Mouse (Mus musculus) embryonic facial prominence, embryonic 11.5 days (tissue): Measurements from ENCODE around the gene Tpmt. TPM values are rescaled to one million over a fixed set of nuclear protein-coding genes. Genes with fewer than 3 reads are reported as not detected.

ENCODE experiments used
- ATAC-seq: fragments of 200-750 bp; cut with Nextera tagmentation; replicated peaks from 2 replicates; pipeline ENCODE4 v1.8.0; 2017; ENCODE audit warnings: low read depth; ENCODE audit not compliant: insufficient number of reproducible peaks, low FRiP score, low TSS enrichment
- DNase-seq: peaks from one replicate; pipeline ENCODE4 v3.0.0-alpha.2; 2015; ENCODE audit warnings: low spot score
- H3K27ac ChIP-seq: fragments of 300-500 bp; sonication (generic); replicated peaks from 2 replicates; pipeline ENCODE4 v1.5.1; 2014; ENCODE audit warnings: mild to moderate bottlenecking, low read depth, low read length, control low read depth
- H3K27me3 ChIP-seq: fragments of 300-500 bp; sonication (generic); 2 replicates; pipeline ENCODE4 v1.6.1; 2014; ENCODE audit warnings: mild to moderate bottlenecking, low read length, moderate library complexity, mixed read lengths; ENCODE audit not compliant: control insufficient read depth, insufficient read depth
- H3K36me3 ChIP-seq: fragments of 300-500 bp; sonication (generic); replicated peaks from 2 replicates; pipeline ENCODE4 v1.6.1; 2014; ENCODE audit warnings: low read depth, mild to moderate bottlenecking, low read length, moderate library complexity, mixed read lengths; ENCODE audit not compliant: control insufficient read depth, insufficient read depth
- H3K4me1 ChIP-seq: fragments of 300-500 bp; sonication (generic); 2 replicates; pipeline ENCODE4 v1.6.1; 2014; ENCODE audit warnings: low read length, mixed read lengths; ENCODE audit not compliant: control insufficient read depth, insufficient read depth
- H3K4me2 ChIP-seq: fragments of 300-500 bp; sonication (generic); 2 replicates; pipeline ENCODE4 v1.6.1; 2014; ENCODE audit warnings: low read depth, mild to moderate bottlenecking, control low read depth, low read length, moderate library complexity
- H3K4me3 ChIP-seq: fragments of 300-500 bp; sonication (generic); 2 replicates; pipeline ENCODE4 v1.5.1; 2014; ENCODE audit warnings: low read depth, low read length, control low read depth
- H3K9ac ChIP-seq: fragments of 300-500 bp; sonication (generic); replicated peaks from 2 replicates; pipeline ENCODE4 v1.6.1; 2014; ENCODE audit warnings: mild to moderate bottlenecking, control low read depth, low read length
- H3K9me3 ChIP-seq: fragments of 300-500 bp; sonication (generic); replicated peaks from 2 replicates; pipeline ENCODE4 v1.6.1; 2016; ENCODE audit warnings: mild to moderate bottlenecking, low read length, inconsistent platforms, mixed read lengths; ENCODE audit not compliant: control insufficient read depth
- WGBS: fragments of 180-500 bp; shearing (Covaris S2); extraction: QIAGEN DNeasy Blood & Tissue Kit; methylation state at CpG from one replicate; pipeline ENCODE4 v1.1.7; 2014; 5-methylcytosine and 5-hydroxymethylcytosine counted together
- polyA plus RNA-seq: library from polyadenylated mRNA; unstranded; fragments of >200 nt; fragmentation: Nextera tagmentation; extraction: Ambion mirVana; gene quantifications from 2 replicates; pipeline ENCODE4 v1.2.1, GENCODE M21; 2014

The Tpmt gene
- polyA plus RNA-seq, 1 experiment from 2014 or later, result 32.2 TPM

DNA sequence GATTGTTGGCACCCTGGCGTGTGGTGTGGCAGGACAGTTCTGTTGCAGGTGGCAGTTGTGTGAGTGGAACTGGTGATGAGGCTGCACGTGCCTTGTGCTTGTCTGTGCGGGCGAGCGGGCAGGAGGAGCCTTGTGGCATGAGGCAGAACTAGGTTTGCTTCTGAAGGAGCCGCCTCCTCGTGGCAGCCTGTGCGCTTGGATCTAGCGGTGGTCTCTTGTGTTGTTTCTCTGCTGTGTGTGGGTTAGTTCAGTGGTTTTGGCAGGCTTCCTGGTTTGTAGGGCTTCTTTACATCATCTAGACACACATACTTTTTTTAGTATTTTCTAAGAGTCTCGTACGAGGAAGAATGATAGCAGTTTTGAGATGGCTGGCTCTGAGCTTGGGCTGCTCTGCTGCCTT is 11.6 kb upstream of the Tpmt start:
- 90% methylated on average over 11 of the region's 11 CpGs for WGBS
- no peak overlapping the region for H3K4me2 ChIP-seq
- no peaks in the 10 kb centered on the region for H3K4me1 ChIP-seq
- H3K27me3 ChIP-seq, result no peaks in the 10 kb centered on the region
- no peak for DNase-seq
- H3K36me3 ChIP-seq, result no peaks in the 10 kb centered on the region; the same call in 1 of the 2 replicates
- no peak overlapping the region for H3K4me3 ChIP-seq
- no peaks in the 10 kb centered on the region for H3K9me3 ChIP-seq
- ATAC-seq, result no peak
- H3K27ac ChIP-seq, result no peak overlapping the region
- no peak overlapping the region for H3K9ac ChIP-seq

DNA sequence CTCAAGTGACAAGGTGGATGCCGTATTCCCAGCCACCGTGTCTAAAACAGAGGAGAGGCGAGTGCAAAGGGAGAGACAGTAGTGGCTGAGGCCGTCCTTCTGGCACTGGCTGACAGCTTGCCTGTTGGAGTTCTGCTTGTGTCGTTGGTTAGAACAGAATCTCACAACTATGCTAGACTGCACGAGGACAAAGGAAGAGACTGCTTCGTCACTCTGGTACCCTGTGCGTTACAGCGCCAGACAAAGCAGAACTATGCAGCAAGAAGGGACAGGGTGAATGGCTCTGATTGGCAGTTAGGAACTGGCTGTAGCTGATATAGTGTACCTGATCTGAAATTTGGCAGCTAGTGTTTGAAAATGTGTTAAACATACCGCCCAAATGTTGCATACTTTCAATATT is 9.4 kb upstream of the Tpmt start:
- Histone ChIP-seq H3K36me3 (no peaks in the 10 kb centered on the region; the same call in 1 of the 2 replicates), H3K4me3 (no peak overlapping the region), H3K9me3 (no peaks in the 10 kb centered on the region), H3K9ac (no peak overlapping the region), H3K4me1 (no peaks in the 10 kb centered on the region), H3K27ac (no peak overlapping the region), H3K27me3 (no peaks in the 10 kb centered on the region), H3K4me2 (no peak overlapping the region)
- 70% methylated on average over 10 of the region's 10 CpGs for WGBS
- DNase-seq (no peak), ATAC-seq (no peak)

DNA sequence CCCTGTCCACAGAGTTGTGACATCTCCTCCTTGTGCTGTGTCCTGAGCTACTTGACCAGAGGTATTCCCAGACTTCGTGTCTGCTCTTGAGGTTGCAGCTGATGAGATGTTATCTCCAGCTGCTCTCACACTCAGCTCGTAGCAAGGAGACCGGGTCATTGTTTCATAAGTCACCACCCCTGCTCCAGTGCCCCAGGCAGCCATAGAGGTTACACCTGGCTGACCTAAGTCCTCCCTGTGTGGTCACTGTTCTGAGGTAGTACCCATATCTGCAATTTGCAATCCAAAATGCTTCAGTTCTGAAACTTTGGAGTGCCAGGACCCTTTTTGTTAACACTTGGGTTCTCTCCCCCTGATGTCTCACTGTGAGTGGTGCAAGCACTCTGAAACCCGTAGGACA is 5.5 kb upstream of the Tpmt start:
- Histone ChIP-seq H3K4me2 (no peak overlapping the region), H3K9me3 (no peaks in the 10 kb centered on the region), H3K36me3 (no peaks in the 10 kb centered on the region; the same call in 1 of the 2 replicates), H3K4me1 (no peaks in the 10 kb centered on the region), H3K4me3 (no peak overlapping the region), H3K27me3 (no peaks in the 10 kb centered on the region), H3K27ac (no peak overlapping the region), H3K9ac (no peak overlapping the region)
- ATAC-seq (no peak), DNase-seq (no peak)
- WGBS, result 70% methylated on average over 4 of the region's 4 CpGs

DNA sequence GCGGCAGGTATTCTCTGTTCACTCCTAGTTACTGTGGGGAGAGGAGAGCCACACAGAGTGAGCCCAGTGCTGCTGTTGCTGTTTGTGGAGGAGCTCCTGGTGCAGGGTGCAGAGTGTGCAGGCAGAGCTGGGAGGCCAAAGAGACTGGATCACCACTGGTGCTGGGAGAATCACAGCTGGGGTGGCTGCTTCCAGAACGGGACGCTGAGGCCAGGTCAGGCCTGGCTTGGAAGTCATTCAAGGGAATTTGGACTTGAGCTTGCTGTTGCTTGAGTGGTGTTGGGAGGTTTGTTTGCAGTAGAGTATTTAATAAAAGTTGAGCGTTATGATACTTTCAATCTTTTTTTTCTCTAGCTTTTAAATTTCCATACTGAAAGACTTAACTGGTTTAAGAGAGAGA is 3.5 kb upstream of the Tpmt start:
- WGBS, result 90% methylated on average over 4 of the region's 4 CpGs
- Histone ChIP-seq H3K27ac (no peak overlapping the region), H3K36me3 (no peaks in the 10 kb centered on the region; the same call in 1 of the 2 replicates), H3K9ac (no peak overlapping the region), H3K4me1 (no peaks in the 10 kb centered on the region; the same call in 1 of the 2 replicates), H3K4me2 (no peak overlapping the region), H3K27me3 (no peaks in the 10 kb centered on the region), H3K9me3 (no peaks in the 10 kb centered on the region), H3K4me3 (no peak overlapping the region)
- ATAC-seq (no peak), DNase-seq (no peak)

DNA sequence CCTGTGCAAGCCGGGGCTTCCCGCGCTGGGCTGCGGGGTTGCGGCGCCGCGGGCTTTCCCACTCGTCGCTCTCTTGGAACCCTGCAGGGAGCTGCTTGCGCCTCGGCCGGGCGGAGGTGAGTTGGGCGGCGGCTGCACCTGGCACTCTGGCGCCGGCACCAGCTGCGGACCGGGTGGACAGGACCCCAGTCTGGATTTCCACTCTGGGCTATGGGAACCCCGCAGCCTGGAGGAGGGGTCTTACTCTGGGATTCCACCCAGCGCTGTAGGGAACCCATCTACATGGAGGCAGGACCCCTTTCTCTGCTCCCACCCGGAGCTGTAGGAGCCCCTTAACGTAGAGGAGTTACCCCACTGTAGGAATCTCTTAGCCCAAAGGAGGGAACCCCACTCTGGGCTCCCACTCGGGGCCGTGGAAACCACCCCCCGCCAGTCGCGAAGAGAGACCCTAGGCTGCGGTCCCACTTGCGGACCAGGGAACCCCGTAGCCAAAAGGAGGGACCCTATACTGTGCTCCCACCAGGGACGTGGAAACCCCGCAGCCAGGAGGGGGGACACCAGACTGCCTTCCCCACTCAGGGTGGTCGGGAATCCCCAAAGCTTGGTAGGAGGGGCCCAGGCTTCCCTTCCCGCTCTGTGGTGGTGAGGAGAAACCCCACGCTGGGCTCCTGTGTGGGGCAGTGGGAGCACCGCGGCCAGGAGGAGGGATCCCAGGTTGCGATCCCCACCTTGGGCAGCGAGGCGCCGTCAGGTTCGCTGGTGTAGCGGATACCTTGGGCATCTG is 512 bp downstream of the Tpmt start:
- ATAC-seq (peak; percentile 42), DNase-seq (peak; percentile 19)
- no peaks in the 10 kb centered on the region; the same call in 1 of the 2 replicates for H3K4me1 ChIP-seq
- peak overlapping the region; percentile 98 for H3K4me2 ChIP-seq
- H3K9ac ChIP-seq, result peak overlapping the region; percentile 71
- no peaks in the 10 kb centered on the region for H3K27me3 ChIP-seq
- WGBS, result under 1% methylated on average over 45 of the region's 45 CpGs
- H3K36me3 ChIP-seq, result no peaks in the 10 kb centered on the region
- 0 out of 2 replicates have a peak overlapping the region, but pooled peaks have one; percentile 16 for H3K27ac ChIP-seq
- no peaks in the 10 kb centered on the region for H3K9me3 ChIP-seq
- H3K4me3 ChIP-seq, result peak overlapping the region; percentile 86

DNA sequence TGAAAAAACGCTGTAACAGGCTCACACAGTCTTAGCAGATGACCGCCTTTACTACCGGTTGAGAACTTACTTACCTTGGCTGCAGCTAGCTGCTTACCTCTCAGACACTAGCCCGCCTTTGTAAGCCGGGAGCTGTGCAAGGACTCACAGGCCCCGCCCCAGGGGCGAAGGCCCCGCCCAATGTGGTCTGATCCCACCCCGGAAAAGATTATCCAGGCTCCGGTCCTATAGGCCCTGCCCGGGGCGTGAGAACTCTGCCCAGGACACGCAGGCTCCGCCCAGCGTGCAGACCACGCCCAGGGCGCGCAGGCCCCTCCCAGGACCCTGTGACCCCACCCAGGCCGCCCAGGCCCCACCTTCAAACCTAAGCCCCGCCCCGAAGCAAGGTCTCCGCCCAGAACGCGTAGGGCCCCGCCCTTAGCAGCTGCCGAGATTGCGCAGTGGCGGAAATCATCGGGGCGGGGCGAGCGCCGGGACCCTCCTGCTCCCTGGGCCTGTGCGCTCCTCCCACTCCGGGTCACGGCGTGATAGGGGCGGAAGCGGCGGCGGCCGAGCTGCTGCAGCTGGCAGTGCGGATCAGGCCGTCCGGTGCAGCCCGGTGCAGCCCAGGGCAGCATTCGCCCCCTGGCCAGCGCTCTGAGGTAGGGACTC is 1.4 kb downstream of the Tpmt start, which contains the start of gene Kdm1b:
Kdm1b (plus strand) TSS at position 470 of the 651 bp plus-strand sequence.
- H3K4me2 ChIP-seq, result peak within 1 kb of the TSS; percentile 98
- no peaks in the 10 kb centered on the region; the same call in 1 of the 2 replicates for H3K4me1 ChIP-seq
- WGBS, result under 1% methylated on average over 48 of the region's 48 CpGs
- ATAC-seq (peak; percentile 93), DNase-seq (peak; percentile 97)
- H3K36me3 ChIP-seq, result no peaks in the 10 kb centered on the region
- no peaks in the 10 kb centered on the region for H3K27me3 ChIP-seq
- peak within 1 kb of the TSS; percentile 71 for H3K9ac ChIP-seq
- H3K27ac ChIP-seq, result peak within 1 kb of the TSS; percentile 16; the same call in 1 of the 2 replicates
- no peaks in the 10 kb centered on the region for H3K9me3 ChIP-seq
- peak within 1 kb of the TSS; percentile 86 for H3K4me3 ChIP-seq

DNA sequence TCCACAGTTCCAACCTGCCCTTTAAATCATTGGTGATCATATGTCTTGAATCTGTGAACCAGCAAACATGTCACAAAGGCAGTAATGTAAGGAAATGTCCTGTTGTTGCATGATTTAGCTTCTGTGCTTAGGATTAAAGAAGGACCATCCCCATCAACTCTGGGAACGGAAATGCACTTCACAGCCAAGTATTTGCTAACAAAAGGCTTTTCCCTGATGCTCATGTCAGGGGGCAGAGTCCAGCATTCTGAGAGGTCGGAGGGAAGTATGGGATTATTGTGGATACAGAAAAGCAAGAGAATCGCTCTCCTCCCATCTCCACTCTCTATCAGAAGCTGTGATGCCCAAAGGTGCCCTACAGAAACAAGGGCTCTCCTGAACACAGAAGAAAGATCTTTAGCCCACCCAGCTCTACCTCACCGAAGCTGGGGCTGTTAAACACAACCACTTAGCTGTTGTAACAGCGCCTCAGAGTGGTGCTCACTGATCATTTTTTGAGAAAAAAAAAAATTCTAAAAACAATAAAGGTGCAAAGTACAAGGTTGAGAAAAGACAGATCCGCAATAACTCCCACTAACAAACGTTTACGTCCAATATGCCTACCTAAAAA is 2.4 kb downstream of the Tpmt start:
- Histone ChIP-seq H3K9ac (no peak overlapping the region), H3K27ac (no peak overlapping the region), H3K36me3 (no peaks in the 10 kb centered on the region), H3K4me2 (no peak overlapping the region), H3K9me3 (no peaks in the 10 kb centered on the region), H3K27me3 (no peaks in the 10 kb centered on the region), H3K4me3 (no peak overlapping the region), H3K4me1 (no peaks in the 10 kb centered on the region; the same call in 1 of the 2 replicates)
- ATAC-seq (no peak), DNase-seq (no peak)
- 65% methylated on average over 8 of the region's 8 CpGs for WGBS
